Mouse (Mus musculus) skeletal muscle tissue, adult 2 months (tissue): Measurements from ENCODE around the gene Dgkb.

Experiments used
- DNase-seq: peaks from one replicate; pipeline ENCODE4 v3.0.0-alpha.2; 2012; ENCODE audit warnings: low read depth, low spot score

Gene Dgkb

DNA sequence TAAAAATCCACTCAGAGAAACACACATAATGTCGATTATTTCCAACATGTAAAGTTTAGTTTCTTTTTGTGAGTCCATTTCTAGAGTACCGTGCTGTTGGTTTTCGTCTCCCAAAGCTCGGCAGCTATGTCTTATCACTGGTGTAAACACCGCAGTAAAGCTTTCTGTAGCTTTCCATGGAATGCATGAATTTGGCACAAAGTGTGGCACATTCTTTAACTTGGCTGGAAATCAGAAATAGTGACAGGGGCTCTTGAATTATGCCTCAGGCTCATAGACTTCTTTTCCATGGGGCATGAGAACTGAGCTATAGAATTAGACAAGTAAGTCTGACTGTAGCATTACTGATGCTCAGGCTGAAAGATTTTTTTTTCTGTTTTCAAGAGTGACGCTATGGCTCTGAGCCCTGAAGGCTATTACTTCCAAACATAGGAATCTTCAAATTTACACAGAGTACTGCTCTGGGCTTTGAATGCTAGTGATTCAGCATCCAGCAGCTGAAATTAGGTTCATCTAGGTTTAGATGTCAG, 179.0 kb downstream of the Dgkb start:
- no peak for DNase-seq

- peak; percentile 4 for DNase-seq
Observed at GRCm38 (mm10) chr12:38017674-38018073, 200.1 kb downstream of the Dgkb start.

DNA sequence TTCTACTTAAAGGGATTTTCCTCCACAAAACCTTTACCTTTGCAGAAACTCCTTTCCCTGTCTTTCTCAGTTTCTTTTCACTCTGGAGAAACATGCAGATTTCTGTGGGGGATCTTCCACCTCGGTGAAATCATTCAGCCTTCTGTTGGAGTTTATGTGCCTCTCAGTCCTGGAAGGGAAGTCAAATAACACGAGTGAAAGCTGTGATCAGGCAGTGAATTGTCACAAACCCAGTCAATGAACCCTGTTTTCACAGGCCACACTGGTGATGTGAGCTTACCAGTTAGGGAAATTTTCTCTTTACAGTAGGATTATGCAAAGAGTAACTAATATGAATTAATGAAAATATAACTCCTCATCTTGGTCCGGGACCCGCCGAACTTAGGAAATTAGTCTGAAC, 229.7 kb downstream of the Dgkb start:
- no peak for DNase-seq

DNA sequence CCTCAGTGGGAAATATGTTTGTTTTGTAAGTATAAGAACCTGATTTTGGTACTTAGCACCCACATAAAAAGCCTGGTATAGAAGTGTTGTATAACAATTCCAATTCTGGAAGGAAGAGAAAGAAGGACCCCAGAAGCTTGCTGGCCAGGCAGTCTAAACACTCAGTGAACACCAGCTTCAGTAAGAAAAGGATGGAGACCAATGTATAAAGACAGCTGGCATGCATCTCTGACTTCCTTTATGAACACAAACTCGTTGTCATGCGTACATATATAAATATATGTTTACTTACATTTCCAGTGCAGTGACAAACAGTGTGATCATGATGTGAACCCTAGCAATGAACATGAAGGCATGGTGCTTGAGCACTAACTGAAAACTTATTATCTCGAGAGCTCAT, 270.7 kb downstream of the Dgkb start:
- no peak for DNase-seq

GRCm38 (mm10) chr12:38111928-38112327, 294.4 kb downstream of the Dgkb start:
- DNase-seq = no peak

DNA sequence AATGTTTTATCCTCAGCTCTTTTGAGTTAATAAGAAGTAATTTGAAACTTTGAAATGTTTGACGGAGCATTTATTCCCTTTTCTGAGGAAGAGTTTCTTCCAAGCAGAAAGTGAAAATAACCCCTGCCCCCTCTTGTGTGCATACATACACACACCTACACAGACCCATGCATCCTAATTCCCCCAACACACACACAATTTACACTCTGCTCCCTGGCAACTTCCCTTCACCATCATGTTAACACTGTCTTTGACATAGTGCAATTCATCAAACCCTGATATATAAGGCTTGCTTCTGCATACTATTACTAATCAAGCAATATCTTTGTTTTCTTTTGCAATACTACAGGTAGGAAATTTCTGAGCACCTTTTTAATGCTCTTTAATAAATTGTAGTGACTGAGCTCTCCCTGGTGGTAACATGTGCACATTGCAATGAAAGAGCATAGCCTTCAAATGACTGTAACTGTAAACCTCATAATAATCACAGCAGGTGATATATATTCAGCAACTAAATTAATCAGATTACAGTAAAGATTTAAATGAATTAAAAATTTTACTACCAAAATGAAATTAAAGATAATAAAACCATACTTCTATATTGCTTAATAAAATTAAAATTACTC, 297.6 kb downstream of the Dgkb start:
- DNase-seq = no peak

DNA sequence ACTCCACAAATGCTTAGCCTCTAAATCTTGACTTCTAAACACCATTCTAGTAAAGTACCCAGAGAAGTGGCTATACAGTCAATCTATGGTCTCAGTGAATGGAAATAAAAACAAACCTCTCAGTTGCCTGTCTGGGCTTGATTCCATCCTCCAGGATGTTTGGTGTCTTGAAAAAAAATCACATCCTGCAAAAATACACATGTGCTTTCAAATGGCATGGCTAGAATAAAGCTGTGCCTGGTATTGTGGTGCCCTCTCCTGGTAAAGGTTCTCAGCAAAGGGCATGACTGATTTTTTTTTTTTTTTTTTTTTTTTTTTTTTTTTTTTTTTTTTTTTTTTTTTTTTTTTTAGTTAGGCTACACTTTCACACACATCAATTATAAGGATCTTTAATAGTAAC, 306.0 kb downstream of the Dgkb start:
- no peak for DNase-seq

DNA sequence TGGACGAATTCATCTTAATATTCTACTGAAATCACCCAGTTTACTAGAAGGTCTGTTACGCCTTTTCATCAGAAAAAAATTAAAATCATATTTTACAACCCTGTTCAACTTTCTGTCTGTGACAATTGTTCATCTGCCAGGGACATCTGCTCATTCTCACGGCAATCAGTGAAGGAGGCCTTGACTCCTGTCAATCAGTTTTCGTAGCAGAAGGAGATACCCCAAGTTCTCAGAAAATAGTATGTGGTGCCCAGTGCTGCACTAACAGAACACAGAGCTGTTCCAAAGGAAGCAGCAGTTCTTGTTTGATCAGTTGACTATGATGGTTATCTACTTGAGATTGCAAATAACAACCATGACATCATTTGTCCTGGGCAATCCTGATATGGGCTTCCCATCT, 307.8 kb downstream of the Dgkb start:
- DNase-seq = no peak

- DNase-seq = no peak
Observed at GRCm38 (mm10) chr12:38130209-38130915, 312.8 kb downstream of the Dgkb start.

DNA sequence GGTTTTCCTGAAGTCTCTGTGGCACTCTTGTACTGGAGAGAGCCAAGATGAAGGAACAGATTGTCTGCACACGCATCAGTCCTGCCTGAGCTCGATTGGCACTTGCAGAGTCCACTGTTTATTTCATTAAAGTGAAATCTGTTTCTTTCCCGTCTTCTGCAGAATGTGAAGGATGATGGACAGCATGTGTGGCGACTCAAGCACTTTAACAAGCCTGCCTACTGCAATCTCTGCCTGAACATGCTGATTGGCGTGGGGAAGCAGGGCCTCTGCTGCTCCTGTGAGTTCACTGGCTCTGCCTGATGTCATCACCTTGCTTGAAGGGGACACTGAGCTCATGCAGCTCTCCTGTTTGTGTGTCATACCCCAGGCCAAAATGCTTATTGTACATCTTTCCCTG, 318.9 kb downstream of the Dgkb start:
- DNase-seq = no peak

GRCm38 (mm10) chr12:38140039-38140438, 322.5 kb downstream of the Dgkb start:
- DNase-seq = no peak

GRCm38 (mm10) chr12:38232665-38233064, 415.1 kb downstream of the Dgkb start:
- no peak for DNase-seq

DNA sequence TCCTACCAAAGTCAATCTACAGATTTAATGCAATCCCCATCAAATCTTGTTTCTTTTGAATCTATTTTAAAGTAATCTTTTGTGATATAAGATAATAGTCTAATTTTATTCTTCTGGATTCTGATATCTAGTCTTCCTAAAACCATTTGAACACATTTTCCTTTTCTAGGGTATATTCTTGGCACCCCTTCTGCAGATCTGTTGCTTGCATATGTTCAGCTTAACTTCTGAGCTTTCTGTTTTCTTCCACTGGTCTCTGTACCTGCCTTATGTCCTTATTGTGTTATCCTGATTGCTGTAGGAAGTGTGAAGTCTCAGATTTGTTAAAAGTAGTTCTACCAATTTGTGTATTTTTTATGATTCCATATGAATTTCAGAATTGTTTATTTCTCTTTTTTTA, 451.3 kb downstream of the Dgkb start:
- DNase-seq = no peak

DNA sequence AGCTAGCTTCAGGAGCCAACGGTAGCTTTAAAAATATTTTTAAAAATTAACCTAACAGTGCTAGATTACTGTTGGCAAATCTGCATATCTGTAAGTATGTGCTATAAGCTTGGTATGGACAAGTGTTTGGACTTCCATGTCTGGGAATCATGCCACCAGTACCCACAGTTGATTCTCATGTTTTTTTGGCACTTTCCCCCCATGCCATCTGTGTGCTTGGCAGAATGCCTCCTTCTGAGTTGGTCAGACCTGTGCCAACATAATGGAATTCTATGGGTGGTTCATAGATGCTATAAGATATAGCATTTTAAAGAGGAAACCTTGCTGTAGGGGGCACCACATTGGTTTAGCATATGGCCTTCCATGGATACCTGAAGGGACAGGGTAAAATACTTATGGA, 484.0 kb downstream of the Dgkb start:
- no peak for DNase-seq

DNA sequence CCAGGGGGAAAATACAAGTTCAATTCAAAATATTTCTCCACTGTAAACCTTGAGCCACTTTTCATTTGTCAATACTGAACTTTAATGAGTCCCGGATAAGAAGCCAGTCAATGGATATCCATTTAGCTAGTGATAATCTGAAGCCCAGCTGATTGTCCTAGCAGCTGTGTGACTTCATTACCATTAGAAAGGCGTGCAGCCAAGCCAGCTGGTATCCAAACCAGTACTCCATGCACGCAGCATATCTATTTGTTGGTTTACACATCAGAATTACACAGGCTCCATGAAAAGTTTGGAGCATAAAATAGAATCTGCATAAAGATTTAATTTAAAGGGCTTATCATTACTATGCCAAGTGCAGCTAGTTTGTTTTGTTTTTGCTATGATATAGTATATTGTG, 486.3 kb downstream of the Dgkb start:
- DNase-seq = no peak

- no peak for DNase-seq
Observed at GRCm38 (mm10) chr12:38304245-38304644, 486.7 kb downstream of the Dgkb start.

DNA sequence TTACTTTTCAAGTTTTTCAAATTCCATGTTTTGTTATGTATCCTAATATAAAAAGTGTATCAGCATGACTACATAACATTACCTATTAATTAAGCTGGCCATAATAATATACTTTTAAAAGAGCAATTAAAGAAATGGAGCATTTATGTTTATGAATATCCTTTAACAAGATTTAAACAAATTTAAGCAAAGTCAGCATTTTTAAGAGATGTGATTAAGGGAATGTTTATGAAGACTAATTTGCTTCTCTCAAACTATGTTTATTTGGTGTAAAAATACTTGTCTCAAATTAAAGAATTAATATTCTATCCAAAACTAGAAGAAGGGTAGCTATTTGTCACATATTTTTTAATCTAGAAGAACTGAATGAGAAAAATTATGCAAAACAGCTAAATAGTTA, 492.4 kb downstream of the Dgkb start:
- no peak for DNase-seq

- no peak for DNase-seq
Observed at GRCm38 (mm10) chr12:38327729-38328271, 510.3 kb downstream of the Dgkb start.

- no peak for DNase-seq
Observed at GRCm38 (mm10) chr12:38328779-38329178, 511.3 kb downstream of the Dgkb start.

- DNase-seq = peak; percentile 7
Observed at GRCm38 (mm10) chr12:38342657-38343056, 525.1 kb downstream of the Dgkb start.

DNA sequence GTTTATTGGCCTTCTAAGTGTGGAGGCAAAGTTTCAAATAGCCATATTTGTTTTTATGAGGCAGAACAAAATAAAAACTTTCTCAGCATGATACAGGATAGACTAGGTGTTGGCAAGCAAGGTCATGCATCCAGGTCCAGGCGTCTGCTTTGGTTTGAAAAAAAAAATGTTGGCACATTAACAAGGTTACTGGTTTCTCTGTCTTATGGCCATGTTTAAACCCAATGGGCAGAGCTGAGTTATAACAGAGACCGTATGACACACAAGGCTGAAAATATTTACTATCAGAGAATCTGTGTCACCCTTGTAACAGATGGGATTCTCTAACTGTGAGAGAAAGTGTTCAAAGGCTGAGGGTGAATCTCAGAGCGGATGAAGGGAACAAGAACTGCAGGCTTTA, 535.0 kb downstream of the Dgkb start:
- no peak for DNase-seq

GRCm38 (mm10) chr12:38356386-38356785, 538.9 kb downstream of the Dgkb start:
- DNase-seq = no peak

DNA sequence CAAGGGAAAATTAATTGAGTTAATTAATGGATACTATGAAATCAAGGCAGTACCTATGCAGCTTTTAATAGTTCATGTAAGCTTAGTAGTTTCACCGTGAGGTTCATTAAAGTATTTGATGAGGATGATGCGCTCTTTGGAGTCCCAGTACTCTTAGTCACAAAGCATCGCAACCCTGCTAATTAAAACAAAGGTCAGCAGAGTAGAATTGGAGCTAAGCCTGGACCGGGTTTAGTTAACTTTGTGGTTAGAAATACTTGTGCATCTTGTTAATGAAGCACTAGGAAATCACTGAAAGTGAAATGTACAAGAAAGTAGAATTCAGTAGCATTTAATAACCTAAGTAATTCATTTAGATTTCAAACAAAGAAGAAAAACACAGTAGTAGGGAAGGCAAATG, 544.0 kb downstream of the Dgkb start:
- no peak for DNase-seq
